Mouse (Mus musculus) heart, embryonic 16.5 days (tissue): ENCODE measurements at regions not wholly inside any gene's neighbourhood (a gene's known extent, or its start where the extent isn't known, plus 50 kb on each side); places are given as distances from the start of the nearest gene placed in this dataset.

Experiments used
- ATAC-seq: fragments of 200-750 bp; cut with Nextera tagmentation; replicated peaks from 2 replicates; pipeline ENCODE4 v1.8.0; 2017; ENCODE audit warnings: moderate number of reproducible peaks; ENCODE audit not compliant: insufficient read depth, low FRiP score; ENCODE audit errors: extremely low read depth
- H3K27ac ChIP-seq: fragments of 300-500 bp; sonication (generic); 2 replicates; pipeline ENCODE4 v1.5.1; 2014; ENCODE audit warnings: mild to moderate bottlenecking, low read length, control low read depth, moderate library complexity
- H3K27me3 ChIP-seq: fragments of 300-500 bp; sonication (generic); 2 replicates; pipeline ENCODE4 v1.6.1; 2014; ENCODE audit warnings: low read length, mixed read lengths; ENCODE audit not compliant: control insufficient read depth, insufficient read depth
- H3K36me3 ChIP-seq: fragments of 300-500 bp; sonication (generic); 2 replicates; pipeline ENCODE4 v1.6.1; 2014; ENCODE audit not compliant: control insufficient read depth, insufficient read depth
- H3K4me1 ChIP-seq: fragments of 300-500 bp; sonication (generic); 2 replicates; pipeline ENCODE4 v1.6.1; 2014; ENCODE audit warnings: low read length, mixed read lengths; ENCODE audit not compliant: control insufficient read depth, insufficient read depth
- H3K4me2 ChIP-seq: fragments of 300-500 bp; sonication (generic); 2 replicates; pipeline ENCODE4 v1.6.1; 2014; ENCODE audit warnings: low read depth, mild to moderate bottlenecking, control low read depth, low read length
- H3K4me3 ChIP-seq: fragments of 300-500 bp; sonication (generic); 2 replicates; pipeline ENCODE4 v1.5.1; 2014; ENCODE audit warnings: mild to moderate bottlenecking, control low read depth, low read length
- H3K9ac ChIP-seq: fragments of 300-500 bp; sonication (generic); 2 replicates; pipeline ENCODE4 v1.6.1; 2014; ENCODE audit warnings: low read length, control low read depth
- H3K9me3 ChIP-seq: fragments of 300-500 bp; sonication (generic); replicated peaks from 2 replicates; pipeline ENCODE4 v1.6.1; 2016; ENCODE audit warnings: low read length; ENCODE audit not compliant: control insufficient read depth
- WGBS: fragments of 180-500 bp; shearing (Covaris S2); extraction: QIAGEN DNeasy Blood & Tissue Kit; methylation state at CpG from one replicate; pipeline ENCODE4 v1.1.7; 2014; 5-methylcytosine and 5-hydroxymethylcytosine counted together

- Histone ChIP-seq H3K36me3 (no peaks in the 10 kb centered on the region), H3K4me3 (no peak overlapping the region), H3K9me3 (no peaks in the 10 kb centered on the region), H3K4me2 (no peak overlapping the region), H3K27ac (no peak overlapping the region), H3K27me3 (no peaks in the 10 kb centered on the region), H3K4me1 (peaks cover 7% of the 10 kb centered on the region), H3K9ac (no peak overlapping the region)
- WGBS: 66% methylated on average over 7 of the region's 7 CpGs
- ATAC-seq: no peak
Measured at GRCm38 (mm10) chr6:52481975-52482374, 158.2 kb downstream of the Hibadh start.

GRCm38 (mm10) chr6:52486146-52486545 is 154.0 kb downstream of the Hibadh start:
- ATAC-seq: no peak
- 67% methylated on average over 9 of the region's 9 CpGs for WGBS

GRCm38 (mm10) chr6:52486655-52487054 is 153.5 kb downstream of the Hibadh start:
- no peaks in the 10 kb centered on the region for H3K9me3 ChIP-seq
- H3K36me3 ChIP-seq: no peaks in the 10 kb centered on the region
- H3K4me1 ChIP-seq: peaks cover 4% of the 10 kb centered on the region; the same call in 1 of the 2 replicates
- whole genome bisulfite sequencing: 49% methylated on average over 4 of the region's 4 CpGs
- ATAC-seq: no peak
- H3K9ac ChIP-seq: no peak overlapping the region
- no peak overlapping the region for H3K4me2 ChIP-seq
- no peaks in the 10 kb centered on the region for H3K27me3 ChIP-seq
- H3K27ac ChIP-seq: peak overlapping the region; percentile 59
- H3K4me3 ChIP-seq: no peak overlapping the region

More at GRCm38 (mm10) chr6:52486146-52486545, 154.0 kb downstream of the Hibadh start:
- no peak overlapping the region for H3K9ac ChIP-seq
- H3K36me3 ChIP-seq: no peaks in the 10 kb centered on the region
- H3K27ac ChIP-seq: peak overlapping the region; percentile 59
- no peaks in the 10 kb centered on the region for H3K9me3 ChIP-seq
- no peak overlapping the region for H3K4me3 ChIP-seq
- H3K27me3 ChIP-seq: no peaks in the 10 kb centered on the region
- no peak overlapping the region for H3K4me2 ChIP-seq
- peaks cover 4% of the 10 kb centered on the region; the same call in 1 of the 2 replicates for H3K4me1 ChIP-seq

GRCm38 (mm10) chr6:52487861-52488260 is 152.3 kb downstream of the Hibadh start:
- no peak overlapping the region for H3K27ac ChIP-seq
- WGBS: 87% methylated on average over 5 of the region's 5 CpGs
- no peaks in the 10 kb centered on the region for H3K27me3 ChIP-seq
- peaks cover 4% of the 10 kb centered on the region; the same call in 1 of the 2 replicates for H3K4me1 ChIP-seq
- no peaks in the 10 kb centered on the region for H3K36me3 ChIP-seq
- H3K4me3 ChIP-seq: no peak overlapping the region
- no peak for ATAC-seq
- H3K9me3 ChIP-seq: no peaks in the 10 kb centered on the region
- H3K4me2 ChIP-seq: no peak overlapping the region
- H3K9ac ChIP-seq: no peak overlapping the region

- no peak overlapping the region for H3K9ac ChIP-seq
- H3K27ac ChIP-seq: no peak overlapping the region
- no peak overlapping the region for H3K4me2 ChIP-seq
- H3K4me1 ChIP-seq: peaks cover 4% of the 10 kb centered on the region; the same call in 1 of the 2 replicates
- H3K36me3 ChIP-seq: no peaks in the 10 kb centered on the region
- H3K9me3 ChIP-seq: no peaks in the 10 kb centered on the region
- ATAC-seq: no peak
- H3K27me3 ChIP-seq: no peaks in the 10 kb centered on the region
- 75% methylated on average over 14 of the region's 14 CpGs for WGBS
- no peak overlapping the region for H3K4me3 ChIP-seq
Measured at GRCm38 (mm10) chr6:52490264-52490775, 149.9 kb downstream of the Hibadh start.

- Histone ChIP-seq H3K36me3 (no peaks in the 10 kb centered on the region), H3K4me3 (no peak overlapping the region), H3K4me2 (no peak overlapping the region), H3K27me3 (no peaks in the 10 kb centered on the region), H3K9ac (no peak overlapping the region), H3K27ac (no peak overlapping the region), H3K9me3 (no peaks in the 10 kb centered on the region), H3K4me1 (no peaks in the 10 kb centered on the region)
- ATAC-seq: no peak
- WGBS: 66% methylated on average over 3 of the region's 3 CpGs
Measured at GRCm38 (mm10) chr6:52495301-52495700, 144.9 kb downstream of the Hibadh start.

- 49% methylated on average over 5 of the region's 5 CpGs for WGBS
- no peak overlapping the region for H3K4me2 ChIP-seq
- no peaks in the 10 kb centered on the region for H3K27me3 ChIP-seq
- H3K4me3 ChIP-seq: no peak overlapping the region
- H3K4me1 ChIP-seq: no peaks in the 10 kb centered on the region
- H3K36me3 ChIP-seq: no peaks in the 10 kb centered on the region
- H3K9me3 ChIP-seq: no peaks in the 10 kb centered on the region
- no peak overlapping the region for H3K9ac ChIP-seq
- no peak overlapping the region for H3K27ac ChIP-seq
- no peak for ATAC-seq
Measured at GRCm38 (mm10) chr6:52495855-52496254, 144.3 kb downstream of the Hibadh start.
